Mouse (Mus musculus) macrophage (primary cell): Measurements from ENCODE around the gene Colca2. TPM values are rescaled to one million over a fixed set of nuclear protein-coding genes. Genes with fewer than 3 reads are reported as not detected.

Experiments
- H3K27ac ChIP-seq: fragments of 350-480 bp; formaldehyde crosslinking; 2 replicates; pipeline ENCODE4 v1.9.0; 2021
- H3K36me3 ChIP-seq: fragments of 350-480 bp; formaldehyde crosslinking; 2 replicates; pipeline ENCODE4 v1.9.0; 2021; ENCODE audit errors: inconsistent target
- H3K4me3 ChIP-seq: fragments of 350-480 bp; formaldehyde crosslinking; 2 replicates; pipeline ENCODE4 v1.9.0; 2021; ENCODE audit errors: inconsistent target
- H3K79me2 ChIP-seq: fragments of 350-480 bp; formaldehyde crosslinking; 2 replicates; pipeline ENCODE4 v1.9.0; 2021; ENCODE audit errors: inconsistent target
- WGBS: methylation state at CpG from one replicate; pipeline ENCODE4 v1.1.7; 2026; ENCODE audit warnings: inconsistent platforms; ENCODE audit not compliant: missing documents; 5-methylcytosine and 5-hydroxymethylcytosine counted together
- polyA plus RNA-seq: library from polyadenylated mRNA; stranded (reverse); fragments of 250-400 nt; gene quantifications from 3 replicates; pipeline ENCODE4 v1.2.4, GENCODE M21; 2018; ENCODE audit warnings: inconsistent platforms

The Colca2 gene
- polyA plus RNA-seq, 1 experiment from 2014 or later: 0.11 TPM

- H3K36me3 ChIP-seq: no peaks in the 10 kb centered on the region
- 84% methylated on average over 4 of the region's 4 CpGs for WGBS
- no peaks in the 10 kb centered on the region for H3K79me2 ChIP-seq
- no peak overlapping the region for H3K27ac ChIP-seq
- H3K4me3 ChIP-seq: no peak overlapping the region
These were observed 47.5 kb downstream of the Colca2 start for GRCm38 (mm10) chr9:51230701-51231389.

- no peak overlapping the region for H3K4me3 ChIP-seq
- no peaks in the 10 kb centered on the region for H3K36me3 ChIP-seq
- 85% methylated on average over 5 of the region's 5 CpGs for WGBS
- no peak overlapping the region for H3K27ac ChIP-seq
- H3K79me2 ChIP-seq: no peaks in the 10 kb centered on the region
These were observed 52.7 kb downstream of the Colca2 start for GRCm38 (mm10) chr9:51225636-51226166.

Other genes with a start within 250 kb of the Colca2 start
- gene Btg4, start 217.7 kb downstream of the Colca2 start, polyA plus RNA-seq: not detected in 3 replicates
- 5.6 to 10.0 TPM (median 5.9 TPM) in 3 replicates for gene Layn, start 201.5 kb downstream of the Colca2 start, polyA plus RNA-seq
- not detected in 3 replicates for gene 4833427G06Rik, start 176.5 kb downstream of the Colca2 start, polyA plus RNA-seq
- not detected in 3 replicates for gene Gm32742, start 113.1 kb downstream of the Colca2 start, polyA plus RNA-seq
- 0.14 TPM in 1 of 3 replicates, not detected in the others for gene Pou2af1, start 64.9 kb downstream of the Colca2 start, polyA plus RNA-seq
- gene 1810046K07Rik, start 50.3 kb upstream of the Colca2 start, polyA plus RNA-seq: not detected in 3 replicates